Mouse (Mus musculus): ENCODE measurements around the gene Nxpe4. TPM values are rescaled to one million over a fixed set of nuclear protein-coding genes. Genes with fewer than 3 reads are reported as not detected.

Nxpe4 gene
- polyA plus RNA-seq, 1 experiment from 2014 or later, result 5.1 TPM

GRCm38 (mm10) chr9:48214751-48215150 is 52.9 kb downstream of the Nxpe4 start:
- H3K4me3 ChIP-seq (ENCODE audit: control insufficient read depth in 1 of 2, insufficient read depth in 1 of 2, low read depth in 1 of 2, low read length in 2 of 2), result no peak overlapping the region
- no peak overlapping the region for H3K9ac ChIP-seq (ENCODE audit: low read length)
- no peak overlapping the region for H3K4me2 ChIP-seq (ENCODE audit: low read length)
- whole genome bisulfite sequencing, result 79% methylated on average over 9 of the region's 9 CpGs
- no peaks in the 10 kb centered on the region for H3K36me3 ChIP-seq (ENCODE audit: control insufficient read depth, insufficient read depth, low read length)
- H3K27ac ChIP-seq (replicated peaks in 1 of 2; ENCODE audit: control insufficient read depth in 1 of 2, insufficient read depth in 1 of 2, low read depth in 2 of 2, low read length in 2 of 2), result no peak overlapping the region
- ATAC-seq (ENCODE audit: insufficient number of reproducible peaks, insufficient read depth, low FRiP score, low read depth), result no peak
- no peaks in the 10 kb centered on the region for H3K9me3 ChIP-seq (ENCODE audit: control insufficient read depth, low read length)
- H3K27me3 ChIP-seq (ENCODE audit: control insufficient read depth, insufficient read depth, low read length), result no peaks in the 10 kb centered on the region
- H3K4me1 ChIP-seq (ENCODE audit: control insufficient read depth in 2 of 2, insufficient read depth in 2 of 2, low read length in 2 of 2), result no peaks in the 10 kb centered on the region

DNA sequence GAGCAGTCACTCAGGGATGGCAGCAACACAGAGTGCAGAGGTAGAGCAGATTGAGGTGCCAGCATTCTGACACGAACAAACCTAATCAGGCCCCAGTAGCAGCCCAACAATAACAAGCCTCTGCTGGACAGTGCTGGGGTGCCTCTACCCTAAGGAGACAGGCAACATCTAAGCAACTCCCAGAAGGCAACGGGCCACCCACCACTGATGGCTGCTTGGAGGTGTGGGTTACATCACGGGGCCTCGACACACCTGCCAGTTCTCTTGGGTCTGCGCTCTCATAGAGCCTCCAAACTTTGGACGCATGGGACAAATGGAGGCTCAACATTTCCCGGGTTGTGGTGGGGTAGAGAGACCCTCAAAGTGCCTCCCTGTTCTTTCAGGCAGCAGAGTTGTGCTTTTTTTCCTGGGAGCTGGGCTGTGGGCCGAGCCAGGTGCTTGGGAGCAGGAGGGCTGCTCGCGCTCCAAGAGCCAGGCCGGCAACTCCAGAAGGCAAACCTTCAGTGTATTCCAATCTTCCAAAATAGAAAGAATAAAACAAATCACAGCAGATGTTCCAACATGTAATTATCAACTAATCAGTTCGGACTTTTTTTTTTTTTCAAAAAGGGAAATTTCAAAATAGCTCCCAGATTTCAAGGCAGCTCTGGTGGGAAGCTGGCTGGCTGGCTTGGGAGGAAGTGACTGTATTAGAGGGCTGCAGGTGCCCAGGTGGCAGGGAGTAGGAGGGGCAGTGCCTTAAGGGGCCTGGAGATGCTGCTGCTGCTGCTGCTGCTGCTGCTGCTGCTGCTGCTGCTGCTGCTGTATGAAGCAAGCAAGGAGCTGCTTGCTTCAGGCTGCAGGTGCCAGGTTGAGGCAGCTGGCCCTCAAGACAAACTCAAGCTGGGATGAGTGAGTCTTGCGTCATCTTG is 54.5 kb downstream of the Nxpe4 start:
- Histone ChIP-seq H3K4me2 (ENCODE audit: low read length) (no peak overlapping the region), H3K27me3 (ENCODE audit: control insufficient read depth, insufficient read depth, low read length) (no peaks in the 10 kb centered on the region), H3K9ac (ENCODE audit: low read length) (no peak overlapping the region), H3K4me3 (ENCODE audit: control insufficient read depth in 1 of 2, insufficient read depth in 1 of 2, low read depth in 1 of 2, low read length in 2 of 2) (no peak overlapping the region), H3K4me1 (ENCODE audit: control insufficient read depth in 2 of 2, insufficient read depth in 2 of 2, low read length in 2 of 2) (no peaks in the 10 kb centered on the region), H3K36me3 (ENCODE audit: control insufficient read depth, insufficient read depth, low read length) (no peaks in the 10 kb centered on the region), H3K9me3 (ENCODE audit: control insufficient read depth, low read length) (no peaks in the 10 kb centered on the region), H3K27ac (replicated peaks in 1 of 2; ENCODE audit: control insufficient read depth in 1 of 2, insufficient read depth in 1 of 2, low read depth in 2 of 2, low read length in 2 of 2) (no peak overlapping the region)
- ATAC-seq (ENCODE audit: insufficient number of reproducible peaks, insufficient read depth, low FRiP score, low read depth), result no peak
- 81% methylated on average over 13 of the region's 13 CpGs for WGBS

DNA sequence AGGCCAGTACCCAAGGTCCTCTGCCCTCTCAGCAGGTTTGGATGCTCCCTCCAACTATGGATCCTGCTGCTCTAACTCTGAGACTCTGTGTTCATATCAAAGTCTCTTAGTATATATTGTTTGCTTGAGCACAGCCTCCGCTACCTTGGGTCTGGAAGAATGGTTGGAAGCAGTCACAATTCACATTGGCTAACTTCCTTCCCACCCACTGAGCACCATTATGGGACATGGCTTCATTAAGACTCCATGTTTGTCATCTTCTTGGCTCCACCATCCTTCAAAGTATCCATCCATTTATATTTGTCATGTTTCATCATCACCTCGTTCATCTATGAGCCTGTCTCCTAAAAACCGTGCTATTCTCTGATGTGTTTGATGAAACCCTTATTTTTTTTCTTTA is 68.9 kb downstream of the Nxpe4 start:
- Histone ChIP-seq H3K27me3 (ENCODE audit: control insufficient read depth, insufficient read depth, low read length) (no peaks in the 10 kb centered on the region), H3K27ac (replicated peaks in 1 of 2; ENCODE audit: control insufficient read depth in 1 of 2, insufficient read depth in 1 of 2, low read depth in 2 of 2, low read length in 2 of 2) (no peak overlapping the region), H3K9me3 (ENCODE audit: control insufficient read depth, low read length) (no peaks in the 10 kb centered on the region), H3K4me2 (ENCODE audit: low read length) (no peak overlapping the region), H3K9ac (ENCODE audit: low read length) (no peak overlapping the region), H3K36me3 (ENCODE audit: control insufficient read depth, insufficient read depth, low read length) (no peaks in the 10 kb centered on the region), H3K4me1 (ENCODE audit: control insufficient read depth in 2 of 2, insufficient read depth in 2 of 2, low read length in 2 of 2) (no peaks in the 10 kb centered on the region), H3K4me3 (ENCODE audit: control insufficient read depth in 1 of 2, insufficient read depth in 1 of 2, low read depth in 1 of 2, low read length in 2 of 2) (no peak overlapping the region)
- ATAC-seq (ENCODE audit: insufficient number of reproducible peaks, insufficient read depth, low FRiP score, low read depth), result no peak
- 83% methylated on average over 3 of the region's 3 CpGs for WGBS

DNA sequence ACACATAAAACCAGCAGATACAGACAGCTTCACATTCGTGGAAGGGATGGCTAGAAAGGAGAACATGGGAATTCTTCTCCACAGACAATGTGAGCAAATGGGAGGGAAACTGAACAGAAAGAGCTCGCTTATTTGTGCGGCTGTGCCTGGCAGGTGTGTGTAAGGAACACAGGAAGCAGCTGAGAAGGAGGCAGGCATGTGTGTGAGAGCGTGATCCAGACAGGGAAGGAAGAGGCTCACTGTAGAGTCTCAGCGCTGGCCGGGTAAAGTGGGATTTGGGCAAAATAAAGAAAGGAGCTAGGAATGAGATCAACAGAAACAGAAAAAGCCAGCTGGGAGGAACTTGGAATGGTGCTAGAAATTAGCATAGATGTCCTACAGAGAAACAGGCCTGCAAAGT is 74.6 kb downstream of the Nxpe4 start:
- ATAC-seq (ENCODE audit: insufficient number of reproducible peaks, insufficient read depth, low FRiP score, low read depth), result no peak
- H3K4me1 ChIP-seq (ENCODE audit: control insufficient read depth in 2 of 2, insufficient read depth in 2 of 2, low read length in 2 of 2), result 0 out of 4 replicates have a peak, but pooled peaks cover 0 to 2% of the 10 kb centered on the region in 2 experiments
- no peak overlapping the region for H3K4me2 ChIP-seq (ENCODE audit: low read length)
- WGBS, result 71% methylated on average over 6 of the region's 6 CpGs
- no peaks in the 10 kb centered on the region for H3K36me3 ChIP-seq (ENCODE audit: control insufficient read depth, insufficient read depth, low read length)
- no peak overlapping the region for H3K4me3 ChIP-seq (ENCODE audit: control insufficient read depth in 1 of 2, insufficient read depth in 1 of 2, low read depth in 1 of 2, low read length in 2 of 2)
- no peaks in the 10 kb centered on the region for H3K27me3 ChIP-seq (ENCODE audit: control insufficient read depth, insufficient read depth, low read length)
- H3K27ac ChIP-seq (replicated peaks in 1 of 2; ENCODE audit: control insufficient read depth in 1 of 2, insufficient read depth in 1 of 2, low read depth in 2 of 2, low read length in 2 of 2), result no peak overlapping the region
- H3K9me3 ChIP-seq (ENCODE audit: control insufficient read depth, low read length), result no peaks in the 10 kb centered on the region
- no peak overlapping the region for H3K9ac ChIP-seq (ENCODE audit: low read length)

GRCm38 (mm10) chr9:48238153-48238755 is 76.4 kb downstream of the Nxpe4 start:
- Histone ChIP-seq H3K27me3 (ENCODE audit: control insufficient read depth, insufficient read depth, low read length) (no peaks in the 10 kb centered on the region), H3K9me3 (ENCODE audit: control insufficient read depth, low read length) (no peaks in the 10 kb centered on the region), H3K27ac (replicated peaks in 1 of 2; ENCODE audit: control insufficient read depth in 1 of 2, insufficient read depth in 1 of 2, low read depth in 2 of 2, low read length in 2 of 2) (no peak overlapping the region), H3K4me1 (ENCODE audit: control insufficient read depth in 2 of 2, insufficient read depth in 2 of 2, low read length in 2 of 2) (0 out of 4 replicates have a peak, but pooled peaks cover 0 to 2% of the 10 kb centered on the region in 2 experiments), H3K4me3 (ENCODE audit: control insufficient read depth in 1 of 2, insufficient read depth in 1 of 2, low read depth in 1 of 2, low read length in 2 of 2) (no peak overlapping the region), H3K9ac (ENCODE audit: low read length) (no peak overlapping the region), H3K4me2 (ENCODE audit: low read length) (no peak overlapping the region), H3K36me3 (ENCODE audit: control insufficient read depth, insufficient read depth, low read length) (no peaks in the 10 kb centered on the region)
- ATAC-seq (ENCODE audit: insufficient number of reproducible peaks, insufficient read depth, low FRiP score, low read depth), result no peak
- WGBS, result 80% methylated on average over 9 of the region's 9 CpGs

GRCm38 (mm10) chr9:48239461-48239860 is 77.6 kb downstream of the Nxpe4 start:
- WGBS, result 87% methylated on average over 5 of the region's 5 CpGs
- Histone ChIP-seq H3K36me3 (ENCODE audit: control insufficient read depth, insufficient read depth, low read length) (no peaks in the 10 kb centered on the region), H3K9ac (ENCODE audit: low read length) (no peak overlapping the region), H3K4me3 (ENCODE audit: control insufficient read depth in 1 of 2, insufficient read depth in 1 of 2, low read depth in 1 of 2, low read length in 2 of 2) (no peak overlapping the region), H3K9me3 (ENCODE audit: control insufficient read depth, low read length) (no peaks in the 10 kb centered on the region), H3K4me1 (ENCODE audit: control insufficient read depth in 2 of 2, insufficient read depth in 2 of 2, low read length in 2 of 2) (0 out of 4 replicates have a peak, but pooled peaks cover 0 to 2% of the 10 kb centered on the region in 2 experiments), H3K4me2 (ENCODE audit: low read length) (no peak overlapping the region), H3K27ac (replicated peaks in 1 of 2; ENCODE audit: control insufficient read depth in 1 of 2, insufficient read depth in 1 of 2, low read depth in 2 of 2, low read length in 2 of 2) (no peak overlapping the region), H3K27me3 (ENCODE audit: control insufficient read depth, insufficient read depth, low read length) (no peaks in the 10 kb centered on the region)
- no peak for ATAC-seq (ENCODE audit: insufficient number of reproducible peaks, insufficient read depth, low FRiP score, low read depth)

DNA sequence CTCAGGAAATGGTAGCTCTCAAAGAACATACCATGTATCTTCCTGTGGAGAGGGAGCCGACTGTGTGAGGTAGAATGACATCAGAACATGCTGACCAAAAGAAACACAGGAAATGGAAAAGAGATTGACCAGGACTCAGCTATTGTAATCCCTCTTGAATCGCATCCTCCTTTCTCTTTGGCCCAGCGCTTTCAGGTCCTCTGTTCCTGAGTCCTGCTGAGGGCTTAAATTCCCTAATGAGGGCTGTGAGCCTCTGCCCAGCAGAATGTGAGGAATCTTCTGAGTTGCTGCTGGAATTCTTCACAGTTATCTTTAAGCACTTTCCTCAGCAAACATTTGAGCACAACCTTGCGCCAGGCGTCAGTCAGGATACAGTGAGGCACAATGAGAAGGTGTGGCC is 78.6 kb downstream of the Nxpe4 start:
- no peaks in the 10 kb centered on the region for H3K36me3 ChIP-seq (ENCODE audit: control insufficient read depth, insufficient read depth, low read length)
- WGBS, result 20% methylated on average over 5 of the region's 5 CpGs
- no peak overlapping the region for H3K4me3 ChIP-seq (ENCODE audit: control insufficient read depth in 1 of 2, insufficient read depth in 1 of 2, low read depth in 1 of 2, low read length in 2 of 2)
- no peak overlapping the region for H3K4me2 ChIP-seq (ENCODE audit: low read length)
- H3K27me3 ChIP-seq (ENCODE audit: control insufficient read depth, insufficient read depth, low read length), result no peaks in the 10 kb centered on the region
- no peaks in the 10 kb centered on the region for H3K9me3 ChIP-seq (ENCODE audit: control insufficient read depth, low read length)
- H3K27ac ChIP-seq (replicated peaks in 1 of 2; ENCODE audit: control insufficient read depth in 1 of 2, insufficient read depth in 1 of 2, low read depth in 2 of 2, low read length in 2 of 2), result no peak overlapping the region
- H3K9ac ChIP-seq (ENCODE audit: low read length), result no peak overlapping the region
- ATAC-seq (ENCODE audit: insufficient number of reproducible peaks, insufficient read depth, low FRiP score, low read depth), result 0 out of 2 replicates have a peak, but pooled peaks have one; percentile 39
- H3K4me1 ChIP-seq (ENCODE audit: control insufficient read depth in 2 of 2, insufficient read depth in 2 of 2, low read length in 2 of 2), result 0 out of 4 replicates have a peak, but pooled peaks cover 0 to 2% of the 10 kb centered on the region in 2 experiments

Data from heart, embryonic 14.5 days (tissue).